29 mouse cellular contexts compared by ENCODE assay signal in genomic region chr11:80247026-80247425, GRCm38 (mm10). TPM values are rescaled to one million over a fixed set of nuclear protein-coding genes. Genes with fewer than 3 reads are reported as not detected.
DNase-seq lines count a peak whose midpoint lies in the region; ATAC-seq and TF ChIP-seq lines count a peak whose summit lies in the region.
"Had no signal": no experiment of that assay in that cellular context is flagged by ENCODE, and none has a peak within 500 bp of the region (broad histone marks: within the 10 kb centered on the region; RNA-seq: fewer than 3 reads in every experiment).

No protein-coding gene starts in this region.

- H3K4me1 ChIP-seq in hindbrain, postnatal 0 days (ENCODE audit: insufficient read depth, low read length): no peaks in the 10 kb centered on the region
- no peaks in the 10 kb centered on the region for H3K4me1 ChIP-seq in hindbrain, embryonic 14.5 days (replicated peaks; ENCODE audit: control insufficient read depth, insufficient read depth, low read length)
- H3K4me1 ChIP-seq in lung, embryonic 14.5 days (ENCODE audit: insufficient read depth): no peaks in the 10 kb centered on the region
- H3K4me1 ChIP-seq in MEL (ENCODE audit: control insufficient read depth in 1 of 2, insufficient read depth in 2 of 2, low read length in 2 of 2): no peaks in the 10 kb centered on the region
- H3K4me1 ChIP-seq: forebrain, embryonic 12.5 days; hindbrain, embryonic 10.5 days; intestine, embryonic 15.5 days; limb, embryonic 12.5 days; liver, embryonic 12.5 days had no signal

- DNase-seq in hindbrain, postnatal 0 days (ENCODE audit: low spot score): peak; percentile 21
- no peak for DNase-seq in hindbrain, embryonic 14.5 days (ENCODE audit: low spot score)
- DNase-seq in lung, embryonic 14.5 days: peak; percentile 60
- no peak for DNase-seq in lung, postnatal 14 days
- DNase-seq in MEL (ENCODE audit: low read depth, low spot score): peak; percentile 29
- DNase-seq in naive thymus-derived CD4-positive, alpha-beta T cell, adult 2 months (ENCODE audit: low read depth): peak; percentile 3
- DNase-seq in cerebellum, postnatal 36 days: no peak
- DNase-seq: adrenal gland, adult 2 months; adrenal gland, postnatal 36 days; cerebellum, adult 18-20 months; cerebellum, postnatal 14 days; gastrocnemius, postnatal 14 days; heart, postnatal 14 days; kidney, adult 9 months; kidney, postnatal 14 days; lung, adult 18-20 months; right cerebral cortex, postnatal 25 days; spleen, adult 18-20 months; thymus, adult 18-20 months; thymus, postnatal 25 days had no signal

- no peak for ATAC-seq in hindbrain, postnatal 0 days
- ATAC-seq in hindbrain, embryonic 14.5 days (ENCODE audit: low FRiP score): no peak
- ATAC-seq in lung, embryonic 14.5 days (ENCODE audit: insufficient read depth): no peak
- ATAC-seq: hindbrain, embryonic 16.5 days; intestine, embryonic 15.5 days; liver, embryonic 12.5 days had no signal

- no peaks in the 10 kb centered on the region for H3K9me3 ChIP-seq in hindbrain, postnatal 0 days (ENCODE audit: low read length)
- no peaks in the 10 kb centered on the region for H3K9me3 ChIP-seq in hindbrain, embryonic 14.5 days (ENCODE audit: control insufficient read depth, low read length)
- H3K9me3 ChIP-seq in lung, embryonic 14.5 days (ENCODE audit: low read depth, low read length): no peaks in the 10 kb centered on the region
- H3K9me3 ChIP-seq in MEL (replicated peaks; ENCODE audit: insufficient read depth, low read length): no peaks in the 10 kb centered on the region
- H3K9me3 ChIP-seq: forebrain, embryonic 12.5 days; hindbrain, embryonic 10.5 days; intestine, embryonic 15.5 days; limb, embryonic 12.5 days; liver, embryonic 12.5 days had no signal

- TF ChIP-seq CTCF in hindbrain, postnatal 0 days (IDR thresholded peaks at IDR 0.05; ENCODE audit: low read depth): no peak
- no peak for TF ChIP-seq CTCF in lung, embryonic 14.5 days (IDR thresholded peaks at IDR 0.05; ENCODE audit: low read depth)
- no peak for TF ChIP-seq CTCF in MEL (IDR thresholded peaks at IDR 0.05 in 2 of 3, conservative IDR thresholded peaks at IDR 0.05 in 1 of 3; ENCODE audit: control insufficient read depth in 1 of 3, insufficient read depth in 1 of 3, low read depth in 2 of 3, low read length in 3 of 3, poor library complexity in 1 of 3, severe bottlenecking in 1 of 3)

- H3K27ac ChIP-seq in hindbrain, postnatal 0 days: no peak overlapping the region
- H3K27ac ChIP-seq in hindbrain, embryonic 14.5 days: no peak overlapping the region
- no peak overlapping the region for H3K27ac ChIP-seq in lung, embryonic 14.5 days (ENCODE audit: low read depth)
- no peak overlapping the region for H3K27ac ChIP-seq in MEL (ENCODE audit: control insufficient read depth, low read depth, low read length)
- H3K27ac ChIP-seq: forebrain, embryonic 12.5 days; hindbrain, embryonic 10.5 days; intestine, embryonic 15.5 days; limb, embryonic 12.5 days; liver, embryonic 12.5 days; stomach, postnatal 0 days had no signal

- TF ChIP-seq EP300 in MEL (IDR thresholded peaks at IDR 0.05; ENCODE audit: low read depth in 1 of 2, low read length in 2 of 2): no peak

- no peaks in the 10 kb centered on the region for H3K27me3 ChIP-seq in hindbrain, postnatal 0 days (ENCODE audit: insufficient read depth, low read length)
- H3K27me3 ChIP-seq in hindbrain, embryonic 14.5 days (ENCODE audit: control insufficient read depth, insufficient read depth, low read length): no peaks in the 10 kb centered on the region
- H3K27me3 ChIP-seq in lung, embryonic 14.5 days (ENCODE audit: insufficient read depth, low read length): no peaks in the 10 kb centered on the region
- no peaks in the 10 kb centered on the region for H3K27me3 ChIP-seq in MEL (ENCODE audit: control insufficient read depth in 1 of 2, insufficient read depth in 2 of 2, low read length in 2 of 2)
- H3K27me3 ChIP-seq: forebrain, embryonic 12.5 days; intestine, embryonic 15.5 days; limb, embryonic 12.5 days; liver, embryonic 12.5 days had no signal

- TF ChIP-seq POLR2A in MEL (IDR thresholded peaks at IDR 0.05; ENCODE audit: control insufficient read depth in 1 of 2, insufficient read depth in 1 of 2, low read depth in 1 of 2, low read length in 2 of 2, poor library complexity in 1 of 2): no peak

- no peak overlapping the region for H3K9ac ChIP-seq in hindbrain, postnatal 0 days (replicated peaks; ENCODE audit: low read length)
- no peak overlapping the region for H3K9ac ChIP-seq in hindbrain, embryonic 14.5 days
- no peak overlapping the region for H3K9ac ChIP-seq in lung, embryonic 14.5 days
- no peak overlapping the region for H3K9ac ChIP-seq in MEL (ENCODE audit: control insufficient read depth, low read depth, low read length, poor library complexity, severe bottlenecking)
- H3K9ac ChIP-seq: forebrain, embryonic 12.5 days; intestine, embryonic 15.5 days; limb, embryonic 12.5 days; liver, embryonic 12.5 days had no signal

- H3K4me2 ChIP-seq in hindbrain, postnatal 0 days (ENCODE audit: low read depth, low read length): no peak overlapping the region
- no peak overlapping the region for H3K4me2 ChIP-seq in hindbrain, embryonic 14.5 days (replicated peaks)
- H3K4me2 ChIP-seq in lung, embryonic 14.5 days: no peak overlapping the region
- H3K4me2 ChIP-seq: forebrain, embryonic 12.5 days; intestine, embryonic 15.5 days; limb, embryonic 12.5 days; liver, embryonic 12.5 days; midbrain, embryonic 11.5 days had no signal

- H3K79me2 ChIP-seq in MEL (ENCODE audit: control insufficient read depth, insufficient read depth, low read length, poor library complexity): no peaks in the 10 kb centered on the region

- H3K4me3 ChIP-seq in hindbrain, postnatal 0 days (ENCODE audit: low read length): no peak overlapping the region
- H3K4me3 ChIP-seq in hindbrain, embryonic 14.5 days (replicated peaks; ENCODE audit: low read length): no peak overlapping the region
- H3K4me3 ChIP-seq in lung, embryonic 14.5 days (ENCODE audit: low read depth, low read length): no peak overlapping the region
- no peak overlapping the region for H3K4me3 ChIP-seq in MEL (ENCODE audit: control insufficient read depth in 1 of 2, insufficient read depth in 1 of 2, low read depth in 2 of 2, low read length in 2 of 2)
- H3K4me3 ChIP-seq: erythroblast, embryonic 14.5 days; forebrain, embryonic 12.5 days; hindbrain, embryonic 10.5 days; intestine, embryonic 15.5 days; limb, embryonic 12.5 days; liver, embryonic 12.5 days had no signal

- H3K36me3 ChIP-seq in hindbrain, postnatal 0 days (ENCODE audit: insufficient read depth, low read length): peaks cover 44% of the 10 kb centered on the region
- H3K36me3 ChIP-seq in hindbrain, embryonic 14.5 days (replicated peaks; ENCODE audit: control insufficient read depth, insufficient read depth): peaks cover 93% of the 10 kb centered on the region
- H3K36me3 ChIP-seq in lung, embryonic 14.5 days (ENCODE audit: insufficient read depth): peaks cover 86% of the 10 kb centered on the region
- H3K36me3 ChIP-seq in MEL (ENCODE audit: control insufficient read depth in 1 of 2, insufficient read depth in 2 of 2, low read length in 2 of 2): peaks cover 0 to 38% of the 10 kb centered on the region in 2 experiments; a peak in 2 of 4 replicates

- no peak for TF ChIP-seq RAD21 in MEL (IDR thresholded peaks at IDR 0.05; ENCODE audit: low read depth, low read length)

TF ChIP-seq in MEL, 35 proteins besides CTCF, POLR2A, EP300 and RAD21:
- no peak for TF ChIP-seq TBP (IDR thresholded peaks at IDR 0.05; ENCODE audit: low read depth, low read length)
- no peak for TF ChIP-seq MEF2A (IDR thresholded peaks at IDR 0.05; ENCODE audit: extremely low read depth, insufficient replicate concordance, low read depth, low read length, poor library complexity, severe bottlenecking)
- TF ChIP-seq MAX (IDR thresholded peaks at IDR 0.05; ENCODE audit: low read length): no peak
- no peak for TF ChIP-seq KAT2A (conservative IDR thresholded peaks at IDR 0.05; ENCODE audit: low read depth, low read length)
- no peak for TF ChIP-seq GABPA (IDR thresholded peaks at IDR 0.05; ENCODE audit: low read depth, low read length)
- TF ChIP-seq MXI1 (IDR thresholded peaks at IDR 0.05; ENCODE audit: low read depth, low read length): no peak
- no peak for TF ChIP-seq GATA1 (IDR thresholded peaks at IDR 0.05; ENCODE audit: low read depth, low read length)
- TF ChIP-seq SMC3 (IDR thresholded peaks at IDR 0.05; ENCODE audit: low read depth, low read length): no peak
- no peak for TF ChIP-seq RCOR1 (IDR thresholded peaks at IDR 0.05; ENCODE audit: low read depth, low read length)

RNA-seq across cellular contexts. Expression of gene Rhot1, which starts 38.2 kb away (rescaled TPM):
- total RNA-seq in hindbrain, postnatal 0 days (2014; rRNA removed): 50.0 and 62.1 TPM in 2 replicates
- polyA plus RNA-seq in hindbrain, postnatal 0 days (2015; fragmentation: Nextera tagmentation; extraction: Ambion mirVana): 57.4 and 59.1 TPM in 2 replicates
- polyA plus RNA-seq in hindbrain, embryonic 14.5 days (2014; fragmentation: Nextera tagmentation; extraction: Ambion mirVana): 79.0 and 90.3 TPM in 2 replicates
- polyA plus RNA-seq in lung, embryonic 14.5 days (2014; fragmentation: Nextera tagmentation; extraction: Ambion mirVana): 59.6 and 63.3 TPM in 2 replicates
- 39.8 and 43.7 TPM in 2 replicates for total RNA-seq in MEL (2012; rRNA removed)
- 100 to 1,000 TPM in 1 of 2 experiments, 10 to 100 TPM in 1; 44.3 to 919 TPM for polyA plus RNA-seq in MEL (2012; ENCODE audit: insufficient read depth in 1 of 2, insufficient read length in 2 of 2, low read depth in 1 of 2, low replicate concordance in 2 of 2, missing spikeins in 1 of 2)

RNA-seq across cellular contexts. Expression of gene Rhbdl3, which starts 53.7 kb away (rescaled TPM):
- 5.5 and 7.5 TPM in 2 replicates for total RNA-seq in hindbrain, postnatal 0 days (2014; rRNA removed)
- 2.5 and 2.7 TPM in 2 replicates for polyA plus RNA-seq in hindbrain, postnatal 0 days (2015; fragmentation: Nextera tagmentation; extraction: Ambion mirVana)
- polyA plus RNA-seq in hindbrain, embryonic 14.5 days (2014; fragmentation: Nextera tagmentation; extraction: Ambion mirVana): 4.6 and 5.4 TPM in 2 replicates
- 1.5 and 1.7 TPM in 2 replicates for polyA plus RNA-seq in lung, embryonic 14.5 days (2014; fragmentation: Nextera tagmentation; extraction: Ambion mirVana)
- total RNA-seq in MEL (2012; rRNA removed): 0.04 and 0.13 TPM in 2 replicates
- under 1 TPM in 1 of 2 experiments, not detected in 1; 0.11 TPM for polyA plus RNA-seq in MEL (2012; ENCODE audit: insufficient read depth in 1 of 2, insufficient read length in 2 of 2, low read depth in 1 of 2, low replicate concordance in 2 of 2, missing spikeins in 1 of 2)
- polyA plus RNA-seq: erythroblast, embryonic 14.5 days had no signal

Comparison
In these comparisons a context has a peak if more than half of its experiments do, and no peak if none do; other contexts are left out.
1. DNase-seq: peak in hindbrain, postnatal 0 days (single experiment), lung, embryonic 14.5 days (single experiment), MEL (single experiment) and naive thymus-derived CD4-positive, alpha-beta T cell, adult 2 months (single experiment); none in hindbrain, embryonic 14.5 days (single experiment), lung, postnatal 14 days (single experiment) and cerebellum, postnatal 36 days (0 of 2).